Mouse (Mus musculus): ENCODE data around the gene Lgr4. TPM values are rescaled to one million over a fixed set of nuclear protein-coding genes. Genes with fewer than 3 reads are reported as not detected.

The Lgr4 gene
- polyA plus RNA-seq, 1 experiment from 2014 or later, result 19.7 TPM

DNA sequence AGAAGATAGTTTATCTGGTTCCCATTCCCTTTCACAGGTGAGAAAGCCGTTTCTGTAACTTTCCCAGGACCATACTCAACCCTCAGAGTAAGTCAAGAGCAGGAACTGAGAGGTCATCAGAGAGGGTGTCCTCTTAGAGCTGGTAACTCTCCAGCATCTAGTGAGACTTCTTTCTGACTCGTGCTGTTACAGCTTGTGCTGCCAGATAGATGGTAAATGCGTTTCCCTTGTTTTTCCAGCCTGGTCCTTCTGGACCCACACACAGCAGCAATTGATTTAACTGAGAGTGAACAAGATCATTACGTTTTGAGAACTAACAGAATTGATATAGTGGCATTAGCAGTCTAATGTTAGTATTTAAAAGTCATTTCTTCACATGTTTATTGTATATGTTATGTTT is 16.6 kb downstream of the Lgr4 start:
- no peaks in the 10 kb centered on the region for H3K9me3 ChIP-seq (ENCODE audit: control insufficient read depth, low read length)
- no peak overlapping the region for H3K4me3 ChIP-seq (ENCODE audit: low read depth, low read length)
- 60% methylated on average over 4 of the region's 4 CpGs for WGBS
- H3K4me1 ChIP-seq (ENCODE audit: control insufficient read depth, insufficient read depth, low read length), result peaks cover 35% of the 10 kb centered on the region
- no peak overlapping the region for H3K27ac ChIP-seq (ENCODE audit: low read depth, low read length)
- ATAC-seq (ENCODE audit: insufficient read depth, low FRiP score, low TSS enrichment) (no peak), DNase-seq (ENCODE audit: low spot score) (no peak)
- H3K9ac ChIP-seq (ENCODE audit: low read length), result no peak overlapping the region
- no peaks in the 10 kb centered on the region for H3K36me3 ChIP-seq (ENCODE audit: control insufficient read depth, insufficient read depth, low read length)
- no peaks in the 10 kb centered on the region for H3K27me3 ChIP-seq (ENCODE audit: control insufficient read depth, insufficient read depth, low read length)
- H3K4me2 ChIP-seq (ENCODE audit: low read depth), result no peak overlapping the region

DNA sequence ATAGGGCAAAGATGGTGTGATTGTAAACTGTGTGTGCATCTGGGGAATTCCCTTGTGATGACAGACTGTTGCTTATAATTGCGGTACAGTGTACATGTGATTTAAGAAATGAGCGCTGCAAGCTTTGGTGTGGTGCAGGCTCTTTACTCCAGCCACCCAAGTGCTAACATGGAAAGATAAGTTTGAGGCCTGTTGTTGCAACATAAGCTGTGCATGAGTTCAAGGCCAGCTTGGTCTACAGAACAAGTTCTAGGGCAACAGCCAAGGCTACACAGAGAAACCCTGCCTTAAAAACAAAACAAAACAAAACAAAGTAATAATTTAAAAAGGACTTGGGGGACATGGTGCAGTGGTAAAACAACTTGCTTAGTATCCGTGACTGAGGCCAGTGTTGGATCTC is 17.7 kb downstream of the Lgr4 start:
- H3K36me3 ChIP-seq (ENCODE audit: control insufficient read depth, insufficient read depth, low read length), result no peaks in the 10 kb centered on the region
- no peak overlapping the region for H3K4me3 ChIP-seq (ENCODE audit: low read depth, low read length)
- ATAC-seq (ENCODE audit: insufficient read depth, low FRiP score, low TSS enrichment) (no peak), DNase-seq (ENCODE audit: low spot score) (no peak)
- no peak overlapping the region for H3K4me2 ChIP-seq (ENCODE audit: low read depth)
- H3K9ac ChIP-seq (ENCODE audit: low read length), result no peak overlapping the region
- H3K9me3 ChIP-seq (ENCODE audit: control insufficient read depth, low read length), result no peaks in the 10 kb centered on the region
- whole genome bisulfite sequencing, result 97% methylated on average over 3 of the region's 3 CpGs
- H3K27ac ChIP-seq (ENCODE audit: low read depth, low read length), result no peak overlapping the region
- peaks cover 30% of the 10 kb centered on the region for H3K4me1 ChIP-seq (ENCODE audit: control insufficient read depth, insufficient read depth, low read length)
- H3K27me3 ChIP-seq (ENCODE audit: control insufficient read depth, insufficient read depth, low read length), result no peaks in the 10 kb centered on the region

DNA sequence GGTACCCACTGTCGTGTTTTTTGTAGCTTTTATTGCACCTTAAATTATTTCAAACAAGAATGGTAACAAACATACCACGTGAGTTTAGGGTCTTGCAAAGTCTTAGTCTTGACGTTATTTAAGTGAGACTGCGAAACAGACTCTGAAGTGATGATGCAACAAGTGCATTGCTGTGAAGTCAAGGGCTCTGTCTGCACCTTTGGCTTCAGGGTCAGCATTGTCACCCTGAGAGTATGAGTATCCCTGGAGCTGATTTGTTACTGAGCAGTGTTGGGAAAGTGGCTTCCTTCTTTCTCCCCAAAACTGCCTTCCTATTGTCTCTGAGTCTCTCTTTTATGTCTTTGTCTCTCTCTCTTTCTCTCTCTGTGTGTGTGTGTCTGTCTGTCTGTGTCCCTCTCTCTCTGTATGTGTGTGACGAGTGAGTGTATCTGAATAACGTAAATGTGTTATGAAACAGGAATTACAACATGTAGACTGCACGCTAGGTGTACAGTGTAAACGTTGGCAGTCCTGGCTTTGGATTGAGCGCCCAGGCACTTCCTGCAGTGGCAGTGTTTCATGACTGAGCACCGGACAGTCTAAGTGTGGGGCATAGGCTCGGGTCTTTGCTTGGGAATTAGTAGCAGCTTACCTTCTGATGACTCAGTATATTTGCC is 18.4 kb downstream of the Lgr4 start:
- H3K27me3 ChIP-seq (ENCODE audit: control insufficient read depth, insufficient read depth, low read length), result no peaks in the 10 kb centered on the region
- ATAC-seq (ENCODE audit: insufficient read depth, low FRiP score, low TSS enrichment), result peak; percentile 48; the same call in 1 of the 2 replicates
- no peaks in the 10 kb centered on the region for H3K9me3 ChIP-seq (ENCODE audit: control insufficient read depth, low read length)

DNA sequence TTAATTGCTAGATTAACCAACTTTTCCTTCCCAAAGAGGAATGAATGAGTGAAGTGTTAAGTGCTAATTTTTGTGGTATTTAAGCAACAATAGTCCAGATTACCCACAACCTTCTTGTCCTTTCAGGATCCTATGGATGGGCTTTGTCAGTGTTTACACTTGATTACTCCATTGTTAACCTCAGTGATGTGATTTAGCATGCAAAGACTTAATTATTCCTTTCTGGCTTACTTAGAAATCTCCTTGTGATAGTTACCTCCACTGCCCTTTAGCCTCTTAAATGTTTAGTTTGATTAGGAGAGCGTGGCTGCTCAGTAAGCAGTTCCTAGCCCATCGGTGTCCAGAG is 18.9 kb downstream of the Lgr4 start:
- ATAC-seq (ENCODE audit: insufficient read depth, low FRiP score, low TSS enrichment) (0 out of 2 replicates have a peak, but pooled peaks have one; percentile 5), DNase-seq (ENCODE audit: low spot score) (no peak)
- Histone ChIP-seq H3K27me3 (ENCODE audit: control insufficient read depth, insufficient read depth, low read length) (no peaks in the 10 kb centered on the region), H3K36me3 (ENCODE audit: control insufficient read depth, insufficient read depth, low read length) (no peaks in the 10 kb centered on the region), H3K9me3 (ENCODE audit: control insufficient read depth, low read length) (no peaks in the 10 kb centered on the region), H3K27ac (ENCODE audit: low read depth, low read length) (no peak overlapping the region), H3K9ac (ENCODE audit: low read length) (no peak overlapping the region), H3K4me3 (ENCODE audit: low read depth, low read length) (no peak overlapping the region), H3K4me1 (ENCODE audit: control insufficient read depth, insufficient read depth, low read length) (peaks cover 29% of the 10 kb centered on the region), H3K4me2 (ENCODE audit: low read depth) (no peak overlapping the region)
- WGBS, result 26% methylated on average over 2 of the region's 2 CpGs

More for the DNA sequence above, 18.4 kb downstream of the Lgr4 start:
- H3K36me3 ChIP-seq (ENCODE audit: control insufficient read depth, insufficient read depth, low read length), result no peaks in the 10 kb centered on the region
- no peak for DNase-seq (ENCODE audit: low spot score)
- no peak overlapping the region for H3K9ac ChIP-seq (ENCODE audit: low read length)
- H3K4me3 ChIP-seq (ENCODE audit: low read depth, low read length), result no peak overlapping the region
- H3K4me2 ChIP-seq (ENCODE audit: low read depth), result no peak overlapping the region
- WGBS, result 59% methylated on average over 11 of the region's 11 CpGs
- no peak overlapping the region for H3K27ac ChIP-seq (ENCODE audit: low read depth, low read length)
- peaks cover 30% of the 10 kb centered on the region for H3K4me1 ChIP-seq (ENCODE audit: control insufficient read depth, insufficient read depth, low read length)

DNA sequence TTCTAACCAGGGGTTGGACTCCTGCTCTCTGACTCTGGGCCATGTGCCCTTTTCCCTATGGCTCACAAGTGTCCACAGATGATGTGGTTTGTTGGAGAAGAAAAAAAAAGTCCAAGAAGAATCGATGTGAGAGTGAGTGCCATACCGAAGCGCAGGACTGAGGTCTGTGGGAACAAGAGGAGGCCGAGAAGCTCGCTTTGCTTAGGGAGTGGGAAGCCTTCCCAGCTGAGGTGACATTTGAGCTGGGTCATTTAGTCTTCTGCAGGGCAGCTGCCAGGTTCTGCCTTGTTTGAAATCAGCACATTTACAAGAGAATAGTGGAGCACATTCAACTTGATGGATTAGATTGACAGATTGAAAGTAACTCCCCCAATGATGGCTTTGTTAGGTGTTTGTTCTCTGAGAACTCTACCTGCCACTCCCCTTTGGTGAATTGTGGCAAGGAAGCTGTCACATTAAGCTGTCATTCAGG is 24.6 kb downstream of the Lgr4 start:
- peak overlapping the region; percentile 44 for H3K27ac ChIP-seq (ENCODE audit: low read depth, low read length)
- WGBS, result 5% methylated on average over 5 of the region's 5 CpGs

DNA sequence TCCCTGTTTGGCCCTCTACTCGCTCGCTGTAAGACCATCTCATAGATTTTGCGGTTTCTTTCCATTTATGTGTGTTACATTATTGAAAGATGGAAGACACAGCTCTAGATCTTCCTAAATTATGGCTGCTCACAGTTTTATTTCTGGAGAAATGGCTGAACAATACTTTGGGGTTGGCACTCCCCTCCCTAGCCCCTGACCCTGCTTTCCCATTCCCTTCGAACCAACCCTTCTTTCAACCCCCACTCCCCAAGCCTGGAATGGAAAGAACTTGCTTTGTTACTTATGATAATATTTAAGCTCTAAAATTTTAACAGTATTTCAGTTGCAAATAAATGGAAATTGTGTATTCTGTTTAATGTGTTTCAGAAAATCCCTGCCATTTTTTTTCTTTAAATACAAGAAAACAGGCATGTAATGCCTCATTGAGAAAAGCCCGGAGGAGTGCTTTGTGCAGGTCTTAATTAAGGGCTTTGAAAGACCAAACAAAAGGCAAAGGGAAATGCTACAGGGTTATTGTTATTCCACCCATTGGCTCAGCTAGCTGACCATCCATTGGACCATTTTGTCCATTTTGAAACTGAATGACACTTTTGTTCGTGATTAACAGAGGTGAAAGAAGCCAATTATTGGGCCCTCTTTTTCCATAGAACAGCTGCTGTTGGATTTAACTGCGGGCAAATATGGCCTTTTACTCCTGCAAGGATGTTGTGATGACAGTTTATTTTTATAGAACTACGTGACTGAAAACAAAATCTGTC is 25.5 kb downstream of the Lgr4 start:
- ATAC-seq (ENCODE audit: insufficient read depth, low FRiP score, low TSS enrichment), result peak; percentile 85
- Histone ChIP-seq H3K27me3 (ENCODE audit: control insufficient read depth, insufficient read depth, low read length) (no peaks in the 10 kb centered on the region), H3K4me2 (ENCODE audit: low read depth) (peak overlapping the region; percentile 17; the same call in 1 of the 2 replicates)

More for the DNA sequence above, 24.6 kb downstream of the Lgr4 start:
- no peaks in the 10 kb centered on the region for H3K36me3 ChIP-seq (ENCODE audit: control insufficient read depth, insufficient read depth, low read length)
- H3K4me1 ChIP-seq (ENCODE audit: control insufficient read depth, insufficient read depth, low read length), result peaks cover 21% of the 10 kb centered on the region
- H3K27me3 ChIP-seq (ENCODE audit: control insufficient read depth, insufficient read depth, low read length), result no peaks in the 10 kb centered on the region
- DNase-seq (ENCODE audit: low spot score) (peak; percentile 61), ATAC-seq (ENCODE audit: insufficient read depth, low FRiP score, low TSS enrichment) (peak; percentile 54)
- H3K4me2 ChIP-seq (ENCODE audit: low read depth), result no peak overlapping the region
- H3K9ac ChIP-seq (ENCODE audit: low read length), result no peak overlapping the region
- no peak overlapping the region for H3K4me3 ChIP-seq (ENCODE audit: low read depth, low read length)
- H3K9me3 ChIP-seq (ENCODE audit: control insufficient read depth, low read length), result no peaks in the 10 kb centered on the region

DNA sequence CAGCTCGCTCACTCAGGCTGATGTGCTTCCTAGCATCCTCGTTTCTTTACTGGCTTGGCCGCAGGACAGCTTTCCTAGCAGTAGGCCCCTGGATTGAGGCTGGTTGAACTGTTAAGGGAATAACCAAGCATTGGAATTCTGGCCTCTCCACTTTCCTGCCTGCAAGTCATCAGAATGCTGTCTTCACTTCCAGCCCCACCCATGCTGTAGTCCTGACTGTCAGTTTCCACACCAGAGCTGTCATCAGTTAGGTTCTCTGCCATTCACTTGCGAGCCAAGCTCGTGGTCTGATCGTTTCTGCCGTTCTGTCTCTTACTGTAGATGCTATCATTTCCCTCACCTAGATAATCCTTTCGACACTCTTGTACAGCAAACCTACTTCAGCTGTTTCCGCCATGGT is 27.5 kb downstream of the Lgr4 start:
- Histone ChIP-seq H3K4me3 (ENCODE audit: low read depth, low read length) (no peak overlapping the region), H3K9me3 (ENCODE audit: control insufficient read depth, low read length) (no peaks in the 10 kb centered on the region), H3K9ac (ENCODE audit: low read length) (no peak overlapping the region), H3K4me2 (ENCODE audit: low read depth) (no peak overlapping the region), H3K36me3 (ENCODE audit: control insufficient read depth, insufficient read depth, low read length) (no peaks in the 10 kb centered on the region), H3K27ac (ENCODE audit: low read depth, low read length) (no peak overlapping the region), H3K27me3 (ENCODE audit: control insufficient read depth, insufficient read depth, low read length) (no peaks in the 10 kb centered on the region), H3K4me1 (ENCODE audit: control insufficient read depth, insufficient read depth, low read length) (peaks cover 25% of the 10 kb centered on the region)
- DNase-seq (ENCODE audit: low spot score), result no peak
- ATAC-seq (ENCODE audit: insufficient read depth, low FRiP score, low TSS enrichment), result no peak
- 74% methylated on average over 9 of the region's 9 CpGs for WGBS

More for the DNA sequence above, 25.5 kb downstream of the Lgr4 start:
- WGBS, result 29% methylated on average over 8 of the region's 8 CpGs
- H3K4me1 ChIP-seq (ENCODE audit: control insufficient read depth, insufficient read depth, low read length), result peaks cover 21% of the 10 kb centered on the region
- H3K4me3 ChIP-seq (ENCODE audit: low read depth, low read length), result no peak overlapping the region
- peak overlapping the region; percentile 67 for H3K27ac ChIP-seq (ENCODE audit: low read depth, low read length)
- no peaks in the 10 kb centered on the region for H3K9me3 ChIP-seq (ENCODE audit: control insufficient read depth, low read length)
- H3K36me3 ChIP-seq (ENCODE audit: control insufficient read depth, insufficient read depth, low read length), result no peaks in the 10 kb centered on the region
- DNase-seq (ENCODE audit: low spot score), result peak; percentile 43
- no peak overlapping the region for H3K9ac ChIP-seq (ENCODE audit: low read length)

DNA sequence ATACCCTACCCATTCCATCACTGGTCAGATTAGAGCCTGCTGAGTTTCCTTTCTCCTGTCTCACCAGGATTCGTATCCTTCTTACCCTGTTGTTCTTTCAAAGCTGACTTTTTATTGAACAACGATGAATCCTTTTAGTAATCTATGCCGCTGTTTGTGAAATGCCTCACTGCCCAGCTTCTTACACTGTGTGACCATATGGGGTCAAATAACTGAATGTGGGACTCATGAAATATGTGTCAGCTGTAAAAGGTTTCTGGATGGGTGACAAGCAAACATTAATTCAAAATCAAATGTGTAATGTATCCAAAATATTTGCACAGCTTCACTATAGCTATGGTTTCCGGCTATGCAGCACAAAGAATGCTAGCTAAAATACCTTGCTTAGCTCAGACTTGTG is 28.1 kb downstream of the Lgr4 start:
- H3K4me3 ChIP-seq (ENCODE audit: low read depth, low read length), result no peak overlapping the region
- H3K4me2 ChIP-seq (ENCODE audit: low read depth), result no peak overlapping the region
- DNase-seq (ENCODE audit: low spot score) (no peak), ATAC-seq (ENCODE audit: insufficient read depth, low FRiP score, low TSS enrichment) (no peak)
- H3K36me3 ChIP-seq (ENCODE audit: control insufficient read depth, insufficient read depth, low read length), result no peaks in the 10 kb centered on the region
- H3K27ac ChIP-seq (ENCODE audit: low read depth, low read length), result no peak overlapping the region
- no peaks in the 10 kb centered on the region for H3K27me3 ChIP-seq (ENCODE audit: control insufficient read depth, insufficient read depth, low read length)
- no peak overlapping the region for H3K9ac ChIP-seq (ENCODE audit: low read length)
- H3K9me3 ChIP-seq (ENCODE audit: control insufficient read depth, low read length), result no peaks in the 10 kb centered on the region
- 64% methylated on average over 4 of the region's 4 CpGs for WGBS
- peaks cover 26% of the 10 kb centered on the region for H3K4me1 ChIP-seq (ENCODE audit: control insufficient read depth, insufficient read depth, low read length)

DNA sequence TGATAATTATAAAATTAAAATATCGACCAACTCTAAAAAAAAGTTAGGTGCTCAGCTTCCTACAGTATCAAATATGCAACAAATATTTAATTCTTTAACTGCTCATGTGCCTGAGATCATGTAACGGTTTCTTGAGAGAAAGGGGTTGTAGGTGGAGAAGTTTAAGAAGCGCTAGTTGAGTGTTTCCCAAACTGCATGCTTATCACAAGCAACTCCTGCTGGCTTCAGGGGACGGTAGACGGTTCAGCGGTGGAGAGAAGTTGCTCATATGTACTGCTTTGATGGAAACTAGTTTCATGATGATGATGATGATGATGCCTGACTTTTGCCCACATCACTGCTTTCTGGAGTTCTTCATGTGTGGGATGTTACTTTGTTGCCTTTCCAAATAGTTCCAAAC is 29.0 kb downstream of the Lgr4 start:
- Histone ChIP-seq H3K9ac (ENCODE audit: low read length) (no peak overlapping the region), H3K27ac (ENCODE audit: low read depth, low read length) (no peak overlapping the region), H3K4me2 (ENCODE audit: low read depth) (no peak overlapping the region), H3K27me3 (ENCODE audit: control insufficient read depth, insufficient read depth, low read length) (no peaks in the 10 kb centered on the region), H3K4me3 (ENCODE audit: low read depth, low read length) (no peak overlapping the region), H3K4me1 (ENCODE audit: control insufficient read depth, insufficient read depth, low read length) (peaks cover 26% of the 10 kb centered on the region), H3K9me3 (ENCODE audit: control insufficient read depth, low read length) (no peaks in the 10 kb centered on the region), H3K36me3 (ENCODE audit: control insufficient read depth, insufficient read depth, low read length) (no peaks in the 10 kb centered on the region)
- DNase-seq (ENCODE audit: low spot score) (no peak), ATAC-seq (ENCODE audit: insufficient read depth, low FRiP score, low TSS enrichment) (no peak)
- WGBS, result 97% methylated on average over 6 of the region's 6 CpGs

Data from neural tube, embryonic 11.5 days (tissue).